Mouse (Mus musculus) neural tube, embryonic 13.5 days (tissue): ENCODE results near the gene Zdhhc18. TPM values are rescaled to one million over a fixed set of nuclear protein-coding genes. Genes with fewer than 3 reads are reported as not detected.

ENCODE experiments used
- ATAC-seq: fragments of 200-750 bp; cut with Nextera tagmentation; 2 replicates; pipeline ENCODE4 v1.8.0; 2017; ENCODE audit warnings: low read depth, mild to moderate bottlenecking, moderate TSS enrichment, moderate library complexity
- H3K27ac ChIP-seq: fragments of 300-500 bp; sonication (generic); replicated peaks from 2 replicates; pipeline ENCODE4 v1.5.1; 2015; ENCODE audit warnings: moderate library complexity, mild to moderate bottlenecking, inconsistent platforms
- H3K27me3 ChIP-seq: fragments of 300-500 bp; sonication (generic); 2 replicates; pipeline ENCODE4 v1.6.1; 2015; ENCODE audit warnings: mild to moderate bottlenecking, inconsistent platforms
- H3K36me3 ChIP-seq: fragments of 300-500 bp; sonication (generic); 2 replicates; pipeline ENCODE4 v1.6.1; 2015; ENCODE audit warnings: mild to moderate bottlenecking, inconsistent platforms
- H3K4me1 ChIP-seq: fragments of 300-500 bp; sonication (generic); replicated peaks from 2 replicates; pipeline ENCODE4 v1.6.1; 2015; ENCODE audit warnings: inconsistent platforms
- H3K4me2 ChIP-seq: fragments of 300-500 bp; sonication (generic); 2 replicates; pipeline ENCODE4 v1.6.1; 2015; ENCODE audit warnings: inconsistent platforms, mild to moderate bottlenecking, moderate library complexity
- H3K4me3 ChIP-seq: fragments of 300-500 bp; sonication (generic); 2 replicates; pipeline ENCODE4 v1.5.1; 2015; ENCODE audit warnings: mild to moderate bottlenecking, inconsistent platforms
- H3K9ac ChIP-seq: fragments of 300-500 bp; sonication (generic); 2 replicates; pipeline ENCODE4 v1.6.1; 2015; ENCODE audit warnings: moderate library complexity, mild to moderate bottlenecking, inconsistent platforms
- H3K9me3 ChIP-seq: fragments of 300-500 bp; sonication (generic); 2 replicates; pipeline ENCODE4 v1.6.1; 2016; ENCODE audit warnings: inconsistent platforms
- WGBS: fragments of 180-500 bp; shearing (Covaris S2); methylation state at CpG from one replicate; pipeline ENCODE4 v1.1.7; 2015; 5-methylcytosine and 5-hydroxymethylcytosine counted together
- polyA plus RNA-seq: library from polyadenylated mRNA; unstranded; fragments of >200 nt; fragmentation: Nextera tagmentation; extraction: Ambion mirVana; gene quantifications from 2 replicates; pipeline ENCODE4 v1.2.1, GENCODE M21; 2015

The Zdhhc18 gene
- polyA plus RNA-seq, 1 experiment from 2014 or later, result 4.3 TPM

GRCm38 (mm10) chr4:133645195-133645594 is 4.8 kb downstream of the Zdhhc18 start:
- 86% methylated on average over 3 of the region's 3 CpGs for WGBS
- H3K9me3 ChIP-seq, result peaks cover 8% of the 10 kb centered on the region; the same call in 1 of the 2 replicates

GRCm38 (mm10) chr4:133634043-133634410 is 15.9 kb downstream of the Zdhhc18 start:
- Histone ChIP-seq H3K36me3 (no peaks in the 10 kb centered on the region), H3K9me3 (no peaks in the 10 kb centered on the region), H3K27ac (no peak overlapping the region), H3K4me1 (peaks cover 35% of the 10 kb centered on the region), H3K4me2 (no peak overlapping the region), H3K4me3 (no peak overlapping the region), H3K27me3 (no peaks in the 10 kb centered on the region), H3K9ac (no peak overlapping the region)
- 81% methylated on average over 5 of the region's 5 CpGs for WGBS
- ATAC-seq, result no peak

More at GRCm38 (mm10) chr4:133645195-133645594, 4.8 kb downstream of the Zdhhc18 start:
- H3K4me3 ChIP-seq, result no peak overlapping the region
- no peaks in the 10 kb centered on the region for H3K36me3 ChIP-seq
- H3K9ac ChIP-seq, result no peak overlapping the region
- no peaks in the 10 kb centered on the region for H3K4me1 ChIP-seq
- H3K4me2 ChIP-seq, result no peak overlapping the region
- H3K27ac ChIP-seq, result no peak overlapping the region
- ATAC-seq, result no peak
- H3K27me3 ChIP-seq, result no peaks in the 10 kb centered on the region

GRCm38 (mm10) chr4:133633332-133634042 is 16.5 kb downstream of the Zdhhc18 start:
- peak; percentile 87 for ATAC-seq
- WGBS, result 29% methylated on average over 12 of the region's 47 CpGs

GRCm38 (mm10) chr4:133632483-133633327 is 17.2 kb downstream of the Zdhhc18 start:
- Histone ChIP-seq H3K9ac (peak overlapping the region; percentile 96), H3K27ac (peak overlapping the region; percentile 87), H3K9me3 (no peaks in the 10 kb centered on the region), H3K36me3 (no peaks in the 10 kb centered on the region), H3K4me1 (peaks cover 42% of the 10 kb centered on the region), H3K4me3 (peak overlapping the region; percentile 81), H3K27me3 (no peaks in the 10 kb centered on the region), H3K4me2 (peak overlapping the region; percentile 95)
- ATAC-seq, result peak; percentile 74
- 1% methylated on average over 49 of the region's 69 CpGs for WGBS

More at GRCm38 (mm10) chr4:133633332-133634042, 16.5 kb downstream of the Zdhhc18 start:
- peak overlapping the region; percentile 95 for H3K4me2 ChIP-seq
- H3K36me3 ChIP-seq, result no peaks in the 10 kb centered on the region
- H3K27ac ChIP-seq, result peak overlapping the region; percentile 87
- H3K4me1 ChIP-seq, result peaks cover 40% of the 10 kb centered on the region
- H3K4me3 ChIP-seq, result peak overlapping the region; percentile 81
- H3K9ac ChIP-seq, result peak overlapping the region; percentile 96
- H3K27me3 ChIP-seq, result no peaks in the 10 kb centered on the region
- no peaks in the 10 kb centered on the region for H3K9me3 ChIP-seq

- 34% methylated on average over 9 of the region's 9 CpGs for WGBS
- H3K27ac ChIP-seq, result no peak overlapping the region
- no peaks in the 10 kb centered on the region for H3K9me3 ChIP-seq
These were observed 18.1 kb downstream of the Zdhhc18 start for GRCm38 (mm10) chr4:133631769-133632411.

GRCm38 (mm10) chr4:133631071-133631768 is 18.7 kb downstream of the Zdhhc18 start:
- no peak for ATAC-seq
- H3K27me3 ChIP-seq, result no peaks in the 10 kb centered on the region
- peak overlapping the region; percentile 95 for H3K4me2 ChIP-seq
- H3K27ac ChIP-seq, result no peak overlapping the region
- peaks cover 9% of the 10 kb centered on the region for H3K36me3 ChIP-seq
- peak overlapping the region; percentile 81; the same call in 1 of the 2 replicates for H3K4me3 ChIP-seq
- H3K4me1 ChIP-seq, result peaks cover 46% of the 10 kb centered on the region
- H3K9me3 ChIP-seq, result no peaks in the 10 kb centered on the region
- 83% methylated on average over 14 of the region's 14 CpGs for WGBS
- peak overlapping the region; percentile 96; the same call in 1 of the 2 replicates for H3K9ac ChIP-seq

More at GRCm38 (mm10) chr4:133631769-133632411, 18.1 kb downstream of the Zdhhc18 start:
- peak overlapping the region; percentile 81 for H3K4me3 ChIP-seq
- peak overlapping the region; percentile 96 for H3K9ac ChIP-seq
- peak overlapping the region; percentile 95 for H3K4me2 ChIP-seq
- no peak for ATAC-seq
- peaks cover 42% of the 10 kb centered on the region for H3K4me1 ChIP-seq
- no peaks in the 10 kb centered on the region for H3K27me3 ChIP-seq
- peaks cover 2% of the 10 kb centered on the region for H3K36me3 ChIP-seq

GRCm38 (mm10) chr4:133630326-133630920 is 19.5 kb downstream of the Zdhhc18 start:
- H3K9ac ChIP-seq, result no peak overlapping the region
- 95% methylated on average over 8 of the region's 8 CpGs for WGBS

GRCm38 (mm10) chr4:133629191-133629590 is 20.8 kb downstream of the Zdhhc18 start:
- Histone ChIP-seq H3K4me1 (peaks cover 46% of the 10 kb centered on the region), H3K4me3 (no peak overlapping the region), H3K9ac (no peak overlapping the region), H3K27me3 (no peaks in the 10 kb centered on the region), H3K27ac (no peak overlapping the region), H3K36me3 (peaks cover 29% of the 10 kb centered on the region), H3K4me2 (no peak overlapping the region), H3K9me3 (no peaks in the 10 kb centered on the region)
- WGBS, result 88% methylated on average over 7 of the region's 7 CpGs
- no peak for ATAC-seq

More at GRCm38 (mm10) chr4:133630326-133630920, 19.5 kb downstream of the Zdhhc18 start:
- peaks cover 46% of the 10 kb centered on the region for H3K4me1 ChIP-seq
- H3K9me3 ChIP-seq, result no peaks in the 10 kb centered on the region
- peaks cover 17% of the 10 kb centered on the region for H3K36me3 ChIP-seq
- ATAC-seq, result no peak
- H3K27ac ChIP-seq, result no peak overlapping the region
- H3K4me2 ChIP-seq, result no peak overlapping the region
- H3K27me3 ChIP-seq, result no peaks in the 10 kb centered on the region
- H3K4me3 ChIP-seq, result no peak overlapping the region

- Histone ChIP-seq H3K4me2 (no peak overlapping the region), H3K9me3 (no peaks in the 10 kb centered on the region), H3K36me3 (peaks cover 36% of the 10 kb centered on the region), H3K9ac (no peak overlapping the region), H3K27ac (no peak overlapping the region), H3K27me3 (no peaks in the 10 kb centered on the region), H3K4me1 (peaks cover 43% of the 10 kb centered on the region), H3K4me3 (no peak overlapping the region)
- 78% methylated on average over 2 of the region's 2 CpGs for WGBS
- ATAC-seq, result no peak
These were observed 21.4 kb downstream of the Zdhhc18 start for GRCm38 (mm10) chr4:133628517-133628916.

GRCm38 (mm10) chr4:133627039-133627438 is 22.9 kb downstream of the Zdhhc18 start:
- WGBS, result 92% methylated on average over 14 of the region's 14 CpGs
- Histone ChIP-seq H3K9ac (no peak overlapping the region), H3K27me3 (no peaks in the 10 kb centered on the region), H3K4me2 (no peak overlapping the region), H3K36me3 (peaks cover 37% of the 10 kb centered on the region), H3K4me3 (no peak overlapping the region), H3K4me1 (peaks cover 35% of the 10 kb centered on the region), H3K9me3 (no peaks in the 10 kb centered on the region), H3K27ac (no peak overlapping the region)
- no peak for ATAC-seq

GRCm38 (mm10) chr4:133626621-133627020 is 23.3 kb downstream of the Zdhhc18 start:
- no peak for ATAC-seq
- Histone ChIP-seq H3K4me3 (no peak overlapping the region), H3K9me3 (no peaks in the 10 kb centered on the region), H3K9ac (no peak overlapping the region), H3K4me1 (peaks cover 31% of the 10 kb centered on the region), H3K27ac (no peak overlapping the region), H3K27me3 (no peaks in the 10 kb centered on the region), H3K36me3 (peaks cover 38% of the 10 kb centered on the region), H3K4me2 (no peak overlapping the region)
- WGBS, result 91% methylated on average over 9 of the region's 9 CpGs
